Mouse (Mus musculus) ES-CJ7 (cell line): Measurements from ENCODE around the gene Aqp11.

ENCODE experiments used
- DNase-seq: peaks from one replicate; pipeline ENCODE4 v3.0.0; 2011; ENCODE audit warnings: low read depth, low spot score

Aqp11 gene

DNA sequence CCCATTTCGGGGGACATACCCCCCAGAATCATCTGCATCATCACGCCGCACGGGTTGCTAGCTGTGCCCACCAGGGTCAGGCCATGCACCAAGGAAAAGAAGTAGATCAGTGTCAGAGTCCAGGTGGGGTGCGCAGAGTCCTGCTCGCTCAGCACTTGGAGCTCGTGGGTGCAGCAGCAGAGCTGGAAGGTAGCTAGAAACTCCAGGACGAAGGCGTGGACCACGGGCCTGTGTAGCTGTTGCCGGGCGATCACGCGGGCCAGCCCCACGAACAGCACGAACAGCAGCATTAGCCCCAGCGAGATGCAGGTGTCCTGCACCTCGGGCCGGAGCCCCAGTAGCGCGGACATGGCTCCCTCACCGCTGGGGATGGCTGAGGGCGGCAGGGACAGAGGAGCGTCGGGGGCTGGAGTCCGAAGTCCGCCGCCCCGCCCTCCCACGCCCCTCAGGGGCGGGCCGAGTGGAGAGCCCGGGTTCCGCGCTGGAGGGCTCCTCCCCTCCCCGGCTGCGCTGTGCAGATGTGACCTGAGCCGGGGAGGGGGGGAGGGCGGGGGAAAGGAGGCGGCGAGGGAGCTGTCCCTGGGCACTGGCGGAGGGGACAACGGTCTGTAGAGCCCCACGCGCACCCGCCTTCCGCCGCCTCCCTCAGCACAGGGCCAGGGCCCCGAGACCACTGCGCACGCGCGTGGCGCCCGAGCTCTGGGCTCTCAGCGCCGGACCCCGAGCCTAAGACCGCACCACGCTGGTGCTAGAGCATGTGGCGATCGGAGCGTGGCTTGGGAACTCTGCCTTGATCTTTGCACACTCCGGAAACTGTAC, at the start of gene Aqp11:
Gene Aqp11 (minus strand): TSS at position 652 of the 819 bp plus-strand sequence.
- DNase-seq, result peak; percentile 77

DNA sequence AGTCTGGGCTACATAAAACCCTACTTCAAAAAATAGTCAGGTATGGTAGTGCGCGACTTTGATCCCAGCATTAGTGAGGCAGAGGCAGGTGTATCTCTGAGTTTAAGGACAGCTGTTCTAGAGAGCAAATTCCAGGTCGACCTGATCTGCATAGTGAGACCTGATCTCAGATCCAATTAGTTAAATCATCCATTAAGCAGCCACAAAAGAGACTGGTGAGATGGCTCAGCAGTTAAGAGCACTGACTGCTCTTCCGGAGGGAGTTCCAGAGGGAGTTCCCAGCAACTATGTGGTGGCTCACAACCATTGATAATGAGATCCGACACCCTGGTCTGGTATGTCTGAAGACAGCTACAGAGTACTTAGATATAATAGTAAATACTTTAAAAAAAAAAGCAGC, 45.4 kb upstream of the Aqp11 start:
- DNase-seq, result no peak

DNA sequence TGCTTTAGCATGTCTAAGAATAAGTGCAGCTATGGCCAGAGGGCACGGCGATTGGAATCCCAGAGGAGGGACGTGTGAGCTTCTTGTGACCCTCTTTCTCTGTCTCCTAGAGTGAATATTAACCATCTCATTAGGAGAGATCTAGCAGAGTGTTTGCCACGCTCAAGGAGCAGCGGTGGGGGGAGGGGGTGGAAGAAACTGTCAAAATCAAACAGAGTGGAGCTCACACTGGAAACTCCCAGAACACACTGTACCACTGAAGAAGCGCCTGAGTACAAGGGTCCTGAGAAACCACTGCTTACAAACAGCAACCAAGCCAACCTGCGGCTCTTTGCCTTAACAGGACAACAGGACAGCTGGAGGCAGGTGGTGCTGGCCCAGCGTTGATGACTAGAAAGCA, 43.4 kb upstream of the Aqp11 start:
- DNase-seq, result no peak

DNA sequence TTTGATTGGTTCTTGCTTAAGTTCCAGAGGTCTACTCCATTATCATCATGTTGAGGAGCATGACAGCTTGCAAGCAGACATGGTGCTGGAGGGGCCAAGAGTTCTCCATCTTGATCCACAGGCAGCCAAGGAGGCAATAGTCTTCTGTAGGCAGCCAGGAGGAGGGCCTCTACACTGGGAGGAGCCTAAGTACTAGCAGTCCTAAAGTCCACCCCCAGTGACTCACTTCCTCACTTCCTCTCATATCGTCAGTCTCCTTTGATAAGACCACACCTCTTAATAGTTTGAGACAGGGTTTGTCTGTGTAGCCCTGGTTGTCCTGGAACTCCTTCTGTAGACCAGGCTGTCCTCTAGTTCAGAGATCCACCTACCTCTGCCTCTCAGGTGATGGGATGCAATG, 42.7 kb upstream of the Aqp11 start:
- DNase-seq, result no peak

DNA sequence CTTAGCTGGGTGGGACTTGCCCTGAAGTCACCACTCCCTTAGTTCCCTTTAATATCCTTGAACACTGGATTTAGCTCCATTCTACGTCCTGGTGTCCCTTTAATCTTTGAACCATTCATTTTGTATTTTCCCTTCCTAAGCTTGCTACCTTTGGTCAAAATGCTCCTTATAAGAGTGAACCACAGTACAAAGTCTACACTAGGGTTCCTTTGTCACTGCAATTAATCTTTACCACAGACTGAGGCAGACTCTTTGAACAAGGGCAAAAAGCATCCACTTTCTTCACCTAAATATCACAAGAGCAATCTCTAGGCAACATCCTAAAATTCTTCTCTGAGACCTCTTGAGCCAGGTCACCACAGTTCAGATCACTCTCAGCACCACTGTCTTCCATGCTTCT, 42.1 kb upstream of the Aqp11 start:
- DNase-seq, result no peak

DNA sequence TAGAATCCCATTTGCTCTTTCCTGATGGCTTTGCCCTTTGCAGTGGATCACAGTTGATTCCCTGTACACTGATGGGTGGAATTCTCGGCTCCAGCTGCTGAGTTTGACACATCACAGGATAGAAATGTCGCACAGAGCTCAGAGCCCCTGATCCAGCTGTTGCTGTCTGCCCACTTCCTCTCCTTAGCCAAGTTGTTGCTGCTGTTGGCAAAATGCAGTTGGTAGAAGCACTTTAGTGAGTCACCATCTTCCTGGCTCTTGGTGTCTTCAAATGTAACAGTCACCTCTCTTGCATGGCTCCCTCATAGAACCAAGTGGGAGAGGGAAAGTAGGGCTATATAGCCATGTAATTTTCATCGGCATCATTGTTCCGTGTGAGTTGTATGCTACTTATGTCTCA, 39.1 kb upstream of the Aqp11 start:
- DNase-seq, result no peak

DNA sequence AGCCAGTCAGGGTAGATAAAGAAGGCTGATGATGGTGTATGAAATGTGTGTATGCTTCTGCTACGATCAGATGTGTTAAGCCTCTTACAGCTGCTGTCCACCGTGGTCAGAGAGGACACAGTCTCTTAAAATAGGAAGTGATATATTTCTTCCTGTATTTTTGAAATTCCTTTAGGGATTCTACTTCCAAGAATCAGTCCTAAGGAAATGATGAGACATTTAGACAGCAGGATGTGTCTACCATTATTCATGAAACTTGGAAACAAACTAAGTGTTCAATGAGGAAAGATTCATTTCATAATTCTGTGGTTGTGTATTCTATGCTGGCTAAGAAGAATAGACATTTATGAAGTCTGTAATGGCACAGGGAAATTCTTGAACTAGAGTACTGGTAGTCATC, 37.8 kb upstream of the Aqp11 start:
- DNase-seq, result no peak

DNA sequence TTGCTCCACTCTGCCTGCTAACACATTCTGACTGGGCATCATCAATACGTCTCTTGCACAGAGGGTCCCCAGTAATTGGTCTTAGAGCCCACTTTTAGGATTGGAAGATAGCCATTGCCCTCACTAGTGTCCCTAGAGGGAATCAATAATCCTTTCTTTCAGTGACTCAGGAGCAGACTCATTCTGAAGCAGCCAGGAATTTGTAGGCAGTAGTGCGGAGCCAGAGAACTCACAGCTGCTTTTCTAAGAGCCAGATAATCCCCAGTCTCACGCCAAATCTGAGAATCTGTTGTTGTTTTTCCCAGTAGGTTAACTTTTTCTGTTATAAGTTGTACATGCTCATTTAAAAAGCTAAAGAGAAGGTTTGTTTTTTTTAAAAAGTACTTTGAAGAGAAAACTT, 37.3 kb upstream of the Aqp11 start:
- DNase-seq, result no peak

DNA sequence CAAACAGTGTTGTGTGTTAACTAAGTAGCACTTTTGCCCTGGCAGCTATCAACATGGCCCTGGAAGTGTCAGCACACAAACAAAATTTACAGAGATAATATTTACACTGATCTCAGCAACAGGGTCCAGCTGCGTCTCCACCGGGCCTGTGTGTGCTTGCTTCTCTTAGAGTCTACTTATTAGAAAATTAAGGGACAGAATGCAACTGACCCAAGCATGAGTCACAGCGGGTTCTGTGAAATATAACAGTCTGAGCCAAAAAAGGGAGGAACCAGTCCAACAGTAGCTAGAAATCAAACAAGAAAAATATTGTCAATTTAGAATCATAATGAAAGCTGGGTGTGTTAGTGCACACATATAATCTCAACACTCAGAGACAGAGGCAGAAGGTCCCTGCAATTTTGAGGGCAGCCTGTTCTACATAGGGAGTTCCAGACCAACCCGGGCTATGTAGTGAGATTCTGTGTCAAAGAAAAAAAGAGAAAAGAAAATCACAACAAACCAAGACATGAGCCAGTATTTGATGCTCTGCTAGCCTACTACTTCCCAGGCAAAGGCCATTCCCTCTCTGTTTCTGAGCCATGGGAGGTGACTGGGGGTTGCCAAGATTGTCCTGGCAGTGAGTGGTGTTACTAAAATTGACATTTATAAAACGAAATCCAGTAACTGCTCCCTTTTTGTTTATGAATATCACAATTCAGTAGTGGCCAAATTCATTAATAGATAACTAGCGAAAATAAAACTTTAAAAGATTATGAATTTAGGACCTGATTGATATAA, 32.9 kb upstream of the Aqp11 start:
- no peak for DNase-seq

DNA sequence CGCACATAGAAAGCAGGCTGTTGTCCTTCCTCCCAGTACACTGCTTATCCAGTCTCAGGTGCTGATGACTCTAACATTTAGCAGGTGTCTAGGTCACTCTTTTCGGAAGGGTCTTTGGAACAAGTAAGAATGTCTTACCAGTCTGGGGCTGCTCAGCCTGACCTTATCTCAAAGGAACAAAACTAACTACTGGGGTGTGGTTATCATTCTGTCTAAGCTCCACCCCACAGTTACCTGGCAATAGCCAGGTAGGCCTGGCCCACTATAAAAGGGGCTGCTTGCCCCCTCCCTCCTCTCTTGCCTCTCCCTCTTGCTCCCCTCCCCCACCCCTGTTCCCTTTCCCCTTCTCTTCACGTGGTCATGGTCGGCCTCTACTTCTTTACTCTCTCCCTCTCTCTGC, 30.9 kb upstream of the Aqp11 start:
- no peak for DNase-seq

DNA sequence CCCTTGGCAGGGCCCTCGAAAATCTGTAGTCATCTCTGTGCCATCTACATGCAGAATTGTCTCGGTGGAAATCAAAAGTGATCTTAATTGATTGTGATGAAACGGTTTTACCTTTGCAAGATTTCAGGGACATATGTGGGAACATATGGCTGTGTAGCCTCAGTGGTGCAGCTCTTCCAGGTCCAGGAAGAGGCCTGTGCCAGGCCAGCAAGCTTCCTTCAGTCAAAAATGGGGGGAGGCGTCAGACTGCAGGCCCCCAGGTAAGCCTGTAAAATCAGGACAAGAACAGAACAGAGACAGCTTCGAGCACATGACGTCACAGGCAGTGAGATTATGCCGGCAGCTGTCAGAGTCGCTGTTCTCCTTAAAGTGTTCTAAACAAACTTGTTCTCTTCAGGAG, 29.8 kb upstream of the Aqp11 start:
- DNase-seq, result no peak

DNA sequence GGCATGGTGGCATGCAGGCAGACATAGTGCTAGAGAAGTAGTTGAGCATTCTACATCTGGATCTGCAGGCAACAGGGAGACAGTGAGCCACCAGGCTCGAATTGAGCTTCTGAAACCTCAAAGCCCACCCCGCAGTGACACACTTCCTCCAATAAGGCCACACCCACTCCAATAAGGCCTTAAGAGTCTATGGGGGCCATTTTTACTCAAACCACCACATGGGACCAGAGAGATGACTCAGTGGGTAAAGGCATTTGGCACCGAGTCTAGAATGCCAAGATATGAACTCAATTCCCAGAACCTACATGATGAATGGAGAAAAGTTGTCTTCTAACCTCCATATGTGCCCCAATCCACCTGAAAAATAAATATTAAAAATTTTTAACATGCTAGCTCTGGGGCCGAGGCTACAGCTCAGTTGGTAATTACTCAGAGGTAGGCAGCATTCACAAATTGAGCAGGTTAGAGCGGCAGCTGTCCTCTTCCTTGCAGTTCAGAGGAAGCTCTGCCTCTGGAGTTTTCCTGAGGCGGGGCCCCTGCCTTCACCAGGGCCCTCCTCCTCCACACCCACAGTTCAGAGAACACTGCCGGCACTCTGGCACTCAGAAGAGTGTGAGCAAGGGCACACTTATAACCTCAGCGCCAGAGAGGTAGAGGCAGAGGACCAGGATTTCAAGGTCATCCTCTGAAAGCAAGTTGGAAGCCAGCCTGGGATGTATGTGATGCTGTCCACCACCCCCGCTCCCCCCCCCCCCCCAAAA, 28.5 kb upstream of the Aqp11 start:
- DNase-seq, result no peak

DNA sequence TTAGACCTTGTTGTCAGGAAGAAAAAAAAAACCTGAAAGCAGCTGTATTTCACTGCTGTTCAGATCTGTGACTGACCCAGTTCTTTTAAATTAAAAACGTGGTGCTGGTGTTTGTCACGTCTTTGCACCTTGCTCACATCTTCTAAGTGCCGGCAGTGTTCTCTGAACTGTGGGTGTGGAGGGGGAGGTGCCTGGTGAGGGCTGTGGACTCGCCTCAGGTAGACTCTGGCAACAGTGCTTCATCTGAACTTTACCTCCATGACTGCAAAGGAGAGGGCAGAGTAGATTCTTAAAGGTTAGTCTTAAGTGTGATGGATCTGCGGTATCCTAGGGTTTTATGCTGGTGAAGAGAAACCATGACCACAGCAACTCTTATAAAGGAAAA, 27.9 kb upstream of the Aqp11 start:
- no peak for DNase-seq

DNA sequence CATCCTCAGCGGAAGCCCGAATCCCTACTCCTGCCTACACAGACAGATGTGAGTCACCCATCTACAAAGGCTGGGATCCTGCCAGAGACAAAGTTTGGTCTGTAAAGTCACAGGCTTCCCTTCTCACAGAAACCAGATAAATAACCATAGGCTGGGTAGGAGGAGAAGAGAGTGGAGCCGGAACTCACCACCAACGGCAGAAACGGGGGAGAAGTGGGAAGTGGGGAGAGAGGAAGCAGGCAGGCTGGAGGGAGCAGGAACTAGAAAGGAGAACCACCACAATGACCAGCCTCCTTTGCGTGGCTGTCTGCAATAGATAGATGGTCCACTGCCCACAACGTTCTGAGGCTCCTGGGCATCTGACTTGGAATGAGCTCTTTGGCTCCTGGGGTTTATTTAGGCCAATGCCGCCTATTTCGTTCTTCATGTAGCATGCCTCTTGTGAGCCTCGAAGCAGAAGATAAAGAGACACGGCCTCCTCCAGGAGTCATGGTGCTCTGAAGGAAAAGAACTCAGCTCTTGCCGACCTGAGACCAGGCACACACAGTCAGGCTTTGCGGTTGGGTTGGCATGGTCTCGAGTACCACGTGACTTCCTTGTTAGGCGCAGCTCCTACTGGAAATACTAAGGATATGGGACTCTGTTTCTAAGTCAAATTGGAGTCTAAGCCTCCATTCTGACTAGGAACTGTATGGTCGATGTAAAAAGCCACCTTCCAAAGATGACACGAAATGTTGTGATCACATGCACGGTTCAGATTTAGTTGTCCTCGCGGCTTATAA, 27.3 kb upstream of the Aqp11 start:
- no peak for DNase-seq

DNA sequence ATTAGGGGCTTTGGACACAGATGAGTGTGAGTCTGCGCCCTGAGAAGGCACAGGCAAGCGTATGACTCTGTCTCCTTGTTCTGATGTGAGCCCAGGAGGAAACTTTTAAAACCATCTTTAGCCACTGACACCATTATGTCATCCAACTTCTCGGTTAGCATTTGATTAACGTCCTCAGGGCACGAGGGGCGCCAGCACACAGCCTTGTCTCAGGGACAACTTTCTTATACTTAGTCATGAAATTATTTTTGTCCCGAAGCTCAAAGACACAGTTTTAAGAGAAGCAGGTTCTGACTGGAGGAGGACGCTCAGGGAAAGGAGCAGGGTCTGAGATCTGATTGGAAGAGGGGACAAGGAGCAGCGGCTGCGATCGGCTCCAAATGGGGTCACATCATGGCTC, 26.5 kb upstream of the Aqp11 start:
- no peak for DNase-seq

DNA sequence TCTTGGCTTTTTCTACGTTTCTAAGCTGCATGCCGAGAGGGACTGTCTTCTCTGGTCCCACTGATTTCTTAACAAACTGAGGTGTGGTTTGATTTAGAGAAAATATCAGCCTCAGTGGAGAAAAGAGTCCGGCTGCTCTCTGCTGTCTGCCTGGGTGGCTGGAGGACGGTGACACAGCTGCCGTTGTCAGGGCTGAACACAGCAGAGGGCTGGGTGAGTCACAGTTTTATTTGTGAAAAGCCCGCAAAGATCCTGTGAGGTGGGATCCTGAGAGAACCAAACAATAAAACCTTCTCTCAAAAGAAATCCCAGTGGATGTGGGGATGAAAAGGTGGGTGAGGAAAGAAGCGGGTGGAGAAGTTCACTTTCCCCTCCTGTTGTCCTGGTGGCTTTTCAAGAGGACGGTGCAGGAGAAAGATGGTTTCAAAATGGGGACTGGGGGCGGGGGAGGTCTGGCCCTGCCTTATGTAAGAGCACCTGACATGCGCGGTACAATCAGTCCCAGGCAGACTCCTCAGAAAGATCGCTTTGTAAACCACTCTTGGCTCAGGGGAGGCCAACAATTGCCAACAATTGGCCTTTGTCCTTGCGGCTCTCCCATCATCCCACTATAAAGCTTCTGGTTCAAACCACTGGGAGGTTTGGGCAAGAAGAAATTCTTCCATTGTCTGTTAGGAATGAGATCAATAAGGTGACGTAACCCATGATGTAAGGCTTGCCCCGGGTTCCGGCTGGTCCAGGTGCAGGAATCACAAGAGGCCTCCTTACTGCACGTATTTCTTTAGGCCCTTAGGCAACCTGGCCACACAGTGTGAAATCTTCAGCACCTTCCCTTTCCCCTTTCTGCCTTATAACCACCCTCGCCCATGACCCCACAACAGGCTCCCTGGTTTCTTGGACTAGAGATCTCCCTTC, 19.1 kb upstream of the Aqp11 start:
- peak; percentile 58 for DNase-seq

DNA sequence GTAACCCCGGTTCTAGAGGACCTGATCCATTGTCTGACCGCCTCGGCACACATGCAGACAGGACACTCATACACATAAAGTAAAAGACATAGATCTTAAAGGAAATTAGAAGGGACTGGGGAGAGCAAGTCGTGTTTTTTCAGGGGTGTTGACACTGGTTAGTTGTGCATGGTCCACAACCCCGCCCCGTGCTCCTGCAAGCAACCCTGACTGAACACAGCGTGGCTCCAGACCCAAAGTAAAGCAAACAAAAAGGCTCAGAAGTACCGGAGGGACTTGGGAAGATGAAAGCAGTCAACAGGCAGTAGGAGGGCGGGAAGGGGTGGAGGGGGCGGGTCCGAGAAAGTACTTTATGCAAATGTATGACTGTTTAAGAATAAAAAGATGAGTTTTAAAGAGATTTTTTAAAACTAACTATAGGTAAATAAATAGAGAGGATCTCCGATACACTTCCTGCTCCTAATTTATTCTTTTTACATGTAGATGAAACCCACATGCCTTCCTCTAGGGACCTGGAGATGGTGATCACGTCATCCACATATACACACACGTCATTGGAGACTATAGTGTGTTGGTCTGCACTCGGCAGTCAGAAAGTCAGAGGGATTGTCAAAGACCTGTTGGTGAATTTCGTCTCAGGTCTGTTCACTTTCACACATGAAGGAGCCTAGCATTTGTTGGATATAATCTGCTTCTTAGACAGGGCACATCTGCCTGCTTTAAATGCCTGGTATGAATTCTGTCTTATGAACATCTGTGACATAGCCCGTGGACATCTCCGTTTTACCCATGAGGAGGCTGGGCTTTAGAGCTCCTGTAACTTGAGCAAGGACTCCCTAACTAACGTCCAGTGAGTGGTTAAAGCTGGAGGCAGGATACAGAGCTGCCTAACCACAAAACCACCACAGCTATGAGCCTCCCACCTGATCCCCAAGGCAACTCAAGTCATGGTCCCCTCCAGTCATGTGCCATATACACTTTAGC, 11.4 kb upstream of the Aqp11 start:
- DNase-seq, result peak; percentile 84

DNA sequence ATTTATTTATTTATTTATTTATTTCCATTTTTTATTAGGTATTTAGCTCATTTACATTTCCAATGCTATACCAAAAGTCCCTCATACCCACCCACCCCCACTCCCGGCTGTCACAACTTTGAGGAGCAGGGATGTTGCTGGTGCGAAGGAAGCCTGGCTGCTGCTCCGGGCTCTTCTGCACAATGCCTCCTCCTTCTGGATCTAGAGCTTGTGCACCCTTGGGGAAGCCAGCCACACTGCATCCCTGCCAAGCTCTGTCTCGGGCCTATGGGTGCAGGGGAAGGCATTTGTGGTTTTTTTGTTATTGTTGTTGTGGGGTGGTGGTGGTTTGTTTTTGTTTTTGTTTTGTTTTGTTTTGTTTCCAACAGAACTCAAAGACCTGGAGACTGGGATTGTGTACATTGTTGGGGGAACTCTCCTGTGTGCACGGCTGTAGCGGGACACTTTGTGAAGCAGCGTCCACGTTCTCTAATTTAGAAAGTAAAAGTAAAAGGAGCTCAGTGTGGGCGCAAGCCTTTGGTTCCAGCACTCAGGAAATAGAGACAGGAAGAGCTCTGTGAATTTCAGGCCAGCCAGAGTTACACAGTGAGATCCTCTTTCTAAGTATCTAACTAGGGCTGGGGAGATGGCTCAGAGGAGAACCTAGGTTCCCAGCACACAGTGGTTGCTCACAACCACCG, 10.6 kb upstream of the Aqp11 start:
- DNase-seq, result no peak
